Mouse (Mus musculus): ENCODE data around the gene Armc12.

Armc12 gene

GRCm38 (mm10) chr17:28530506-28530905, at the start of gene Armc12:
Armc12 (plus strand) TSS chr17:28530806.
- no peak for DNase-seq

- peak in 1 of 2 experiments; percentile 48 for DNase-seq
Measured at GRCm38 (mm10) chr17:28484704-28485445, 45.7 kb upstream of the Armc12 start.

GRCm38 (mm10) chr17:28485446-28485948, 45.1 kb upstream of the Armc12 start:
- peak; percentile 70 to 75 for DNase-seq

GRCm38 (mm10) chr17:28485977-28486400, 44.6 kb upstream of the Armc12 start:
- peak; percentile 99 for DNase-seq

GRCm38 (mm10) chr17:28486720-28487119, 43.9 kb upstream of the Armc12 start:
- no peak for DNase-seq

- no peak for DNase-seq
Measured at GRCm38 (mm10) chr17:28487584-28488257, 42.9 kb upstream of the Armc12 start.

GRCm38 (mm10) chr17:28488258-28489013, 42.2 kb upstream of the Armc12 start:
- no peak for DNase-seq

- DNase-seq, result no peak
Measured at GRCm38 (mm10) chr17:28491035-28491770, 39.4 kb upstream of the Armc12 start.

- DNase-seq, result no peak
Measured at GRCm38 (mm10) chr17:28495832-28496231, 34.8 kb upstream of the Armc12 start.

GRCm38 (mm10) chr17:28499190-28499589, 31.4 kb upstream of the Armc12 start:
- no peak for DNase-seq

GRCm38 (mm10) chr17:28500465-28500864, 30.1 kb upstream of the Armc12 start:
- no peak for DNase-seq

GRCm38 (mm10) chr17:28502196-28502821, 28.3 kb upstream of the Armc12 start:
- no peak for DNase-seq

GRCm38 (mm10) chr17:28504182-28504581, 26.4 kb upstream of the Armc12 start:
- no peak for DNase-seq

GRCm38 (mm10) chr17:28505591-28505990, 25.0 kb upstream of the Armc12 start:
- DNase-seq, result no peak

- no peak for DNase-seq
Measured at GRCm38 (mm10) chr17:28506895-28507294, 23.7 kb upstream of the Armc12 start.

- DNase-seq, result no peak
Measured at GRCm38 (mm10) chr17:28507496-28507895, 23.1 kb upstream of the Armc12 start.

GRCm38 (mm10) chr17:28510445-28511342, 19.9 kb upstream of the Armc12 start:
- peak in 1 of 2 experiments; percentile 17 for DNase-seq

- DNase-seq, result no peak
Measured at GRCm38 (mm10) chr17:28511616-28512541, 18.7 kb upstream of the Armc12 start.

- peak; percentile 12 to 36 for DNase-seq
Measured at GRCm38 (mm10) chr17:28512696-28513095, 17.9 kb upstream of the Armc12 start.

- no peak for DNase-seq
Measured at GRCm38 (mm10) chr17:28513337-28513736, 17.3 kb upstream of the Armc12 start.
